Mouse (Mus musculus): ENCODE data around the gene Pde6b. TPM values are rescaled to one million over a fixed set of nuclear protein-coding genes. Genes with fewer than 3 reads are reported as not detected.
A peak's percentile ranks its signal among the peaks of the same experiment; 100 is the strongest.

Pde6b gene
- total and polyA plus RNA-seq, 3 experiments = not detected

GRCm38 (mm10) chr5:108406977-108407376 is 18.8 kb downstream of the Pde6b start:
- 61% methylated on average over 2 of the region's 2 CpGs for WGBS
- no peak overlapping the region for H3K27ac ChIP-seq
- H3K9ac ChIP-seq (ENCODE audit: low read depth, low read length) = no peak overlapping the region
- H3K79me2 ChIP-seq (replicated peaks; ENCODE audit: control insufficient read depth, insufficient read depth, low read length) = no peaks in the 10 kb centered on the region
- intact Hi-C loops (cut with DNase I) = no loop called here
- H3K36me3 ChIP-seq (ENCODE audit: control insufficient read depth, insufficient read depth, low read length) = no peaks in the 10 kb centered on the region
- TF ChIP-seq EP300 (IDR thresholded peaks at IDR 0.05; ENCODE audit: insufficient read depth, low read depth, low read length) (no peak), POLR2A (IDR thresholded peaks at IDR 0.05; ENCODE audit: insufficient read depth, low read depth, low read length) (no peak), CTCF (IDR thresholded peaks at IDR 0.05) (no peak)
- H3K27me3 ChIP-seq (ENCODE audit: control insufficient read depth, insufficient read depth, low read length) = no peaks in the 10 kb centered on the region; the same call in 1 of the 2 replicates
- no peak for DNase-seq
- no peak overlapping the region for H3K4me3 ChIP-seq
- H3K4me1 ChIP-seq (ENCODE audit: control insufficient read depth, insufficient read depth, low read length) = no peaks in the 10 kb centered on the region

GRCm38 (mm10) chr5:108414711-108415110 is 26.5 kb downstream of the Pde6b start:
- H3K27me3 ChIP-seq (ENCODE audit: control insufficient read depth, insufficient read depth, low read length) = no peaks in the 10 kb centered on the region
- H3K4me3 ChIP-seq = no peak overlapping the region
- no peak overlapping the region for H3K9ac ChIP-seq (ENCODE audit: low read depth, low read length)
- DNase-seq = no peak
- TF ChIP-seq EP300 (IDR thresholded peaks at IDR 0.05; ENCODE audit: insufficient read depth, low read depth, low read length) (no peak), POLR2A (IDR thresholded peaks at IDR 0.05; ENCODE audit: insufficient read depth, low read depth, low read length) (no peak), CTCF (IDR thresholded peaks at IDR 0.05) (no peak)
- intact Hi-C loops (cut with DNase I) = no loop called here
- 66% methylated on average over 2 of the region's 2 CpGs for WGBS
- H3K79me2 ChIP-seq (replicated peaks; ENCODE audit: control insufficient read depth, insufficient read depth, low read length) = no peaks in the 10 kb centered on the region
- H3K4me1 ChIP-seq (ENCODE audit: control insufficient read depth, insufficient read depth, low read length) = no peaks in the 10 kb centered on the region
- no peak overlapping the region for H3K27ac ChIP-seq
- no peaks in the 10 kb centered on the region for H3K36me3 ChIP-seq (ENCODE audit: control insufficient read depth, insufficient read depth, low read length)

- Histone ChIP-seq H3K36me3 (ENCODE audit: control insufficient read depth, insufficient read depth, low read length) (no peaks in the 10 kb centered on the region), H3K79me2 (replicated peaks; ENCODE audit: control insufficient read depth, insufficient read depth, low read length) (no peaks in the 10 kb centered on the region), H3K9ac (ENCODE audit: low read depth, low read length) (no peak overlapping the region), H3K27me3 (ENCODE audit: control insufficient read depth, insufficient read depth, low read length) (no peaks in the 10 kb centered on the region), H3K27ac (no peak overlapping the region), H3K4me3 (no peak overlapping the region), H3K4me1 (ENCODE audit: control insufficient read depth, insufficient read depth, low read length) (no peaks in the 10 kb centered on the region)
- intact Hi-C loops (cut with DNase I) = no loop called here
- 75% methylated on average over 3 of the region's 3 CpGs for WGBS
- DNase-seq = no peak
- no peak for TF ChIP-seq CTCF (IDR thresholded peaks at IDR 0.05)
- no peak for TF ChIP-seq POLR2A (IDR thresholded peaks at IDR 0.05; ENCODE audit: insufficient read depth, low read depth, low read length)
- TF ChIP-seq EP300 (IDR thresholded peaks at IDR 0.05; ENCODE audit: insufficient read depth, low read depth, low read length) = no peak
Observed at GRCm38 (mm10) chr5:108422741-108423140, 34.5 kb downstream of the Pde6b start.

GRCm38 (mm10) chr5:108423427-108423826 is 35.2 kb downstream of the Pde6b start:
- DNase-seq = no peak
- intact Hi-C loops (cut with DNase I) = no loop called here
- Histone ChIP-seq H3K4me1 (ENCODE audit: control insufficient read depth, insufficient read depth, low read length) (no peaks in the 10 kb centered on the region), H3K79me2 (replicated peaks; ENCODE audit: control insufficient read depth, insufficient read depth, low read length) (no peaks in the 10 kb centered on the region), H3K27me3 (ENCODE audit: control insufficient read depth, insufficient read depth, low read length) (no peaks in the 10 kb centered on the region), H3K9ac (ENCODE audit: low read depth, low read length) (no peak overlapping the region), H3K27ac (no peak overlapping the region), H3K4me3 (no peak overlapping the region), H3K36me3 (ENCODE audit: control insufficient read depth, insufficient read depth, low read length) (no peaks in the 10 kb centered on the region)
- WGBS = 89% methylated on average over 2 of the region's 2 CpGs
- no peak for TF ChIP-seq POLR2A (IDR thresholded peaks at IDR 0.05; ENCODE audit: insufficient read depth, low read depth, low read length)
- no peak for TF ChIP-seq EP300 (IDR thresholded peaks at IDR 0.05; ENCODE audit: insufficient read depth, low read depth, low read length)
- TF ChIP-seq CTCF (IDR thresholded peaks at IDR 0.05) = no peak

- no peak overlapping the region for H3K4me3 ChIP-seq
- H3K9ac ChIP-seq (ENCODE audit: low read depth, low read length) = no peak overlapping the region
- intact Hi-C loops (cut with DNase I) = loop anchor here (1.0 to 5.0 kb wide), 2 partner anchors 225 to 300 kb away; no protein-coding TSS in a partner anchor
- no peaks in the 10 kb centered on the region for H3K27me3 ChIP-seq (ENCODE audit: control insufficient read depth, insufficient read depth, low read length)
- no peaks in the 10 kb centered on the region for H3K36me3 ChIP-seq (ENCODE audit: control insufficient read depth, insufficient read depth, low read length)
- 31% methylated on average over 1 of the region's 1 CpGs for WGBS
- TF ChIP-seq CTCF (IDR thresholded peaks at IDR 0.05) (peak; percentile 91), EP300 (IDR thresholded peaks at IDR 0.05; ENCODE audit: insufficient read depth, low read depth, low read length) (0 out of 2 replicates have a peak, but pooled peaks have one; percentile 53), POLR2A (IDR thresholded peaks at IDR 0.05; ENCODE audit: insufficient read depth, low read depth, low read length) (no peak)
- peak; percentile 32 to 37 for DNase-seq
- no peaks in the 10 kb centered on the region for H3K4me1 ChIP-seq (ENCODE audit: control insufficient read depth, insufficient read depth, low read length)
- no peaks in the 10 kb centered on the region for H3K79me2 ChIP-seq (replicated peaks; ENCODE audit: control insufficient read depth, insufficient read depth, low read length)
- H3K27ac ChIP-seq = no peak overlapping the region
Observed at GRCm38 (mm10) chr5:108427186-108427585, 39.0 kb downstream of the Pde6b start.

GRCm38 (mm10) chr5:108431196-108431595 is 43.0 kb downstream of the Pde6b start:
- TF ChIP-seq CTCF (IDR thresholded peaks at IDR 0.05) (no peak), POLR2A (IDR thresholded peaks at IDR 0.05; ENCODE audit: insufficient read depth, low read depth, low read length) (no peak), EP300 (IDR thresholded peaks at IDR 0.05; ENCODE audit: insufficient read depth, low read depth, low read length) (no peak)
- 71% methylated on average over 6 of the region's 6 CpGs for WGBS
- intact Hi-C loops (cut with DNase I) = loop anchor here (5.0 kb wide), 1 partner anchor 196 kb away; the partner anchor contains the start of genes Gak and Tmem175

More at GRCm38 (mm10) chr5:108431196-108431595, 43.0 kb downstream of the Pde6b start:
- Histone ChIP-seq H3K27me3 (ENCODE audit: control insufficient read depth, insufficient read depth, low read length) (no peaks in the 10 kb centered on the region), H3K79me2 (replicated peaks; ENCODE audit: control insufficient read depth, insufficient read depth, low read length) (no peaks in the 10 kb centered on the region), H3K9ac (ENCODE audit: low read depth, low read length) (no peak overlapping the region), H3K4me1 (ENCODE audit: control insufficient read depth, insufficient read depth, low read length) (peaks cover 4% of the 10 kb centered on the region), H3K4me3 (no peak overlapping the region), H3K27ac (no peak overlapping the region), H3K36me3 (ENCODE audit: control insufficient read depth, insufficient read depth, low read length) (no peaks in the 10 kb centered on the region; the same call in 1 of the 2 replicates)
- DNase-seq = no peak
